Mouse (Mus musculus) midbrain, embryonic 10.5 days (tissue): ENCODE results near the gene Ece2. TPM values are rescaled to one million over a fixed set of nuclear protein-coding genes. Genes with fewer than 3 reads are reported as not detected.

Experiments
- DNase-seq: peaks from one replicate; pipeline ENCODE4 v3.0.0-alpha.2; 2017; ENCODE audit warnings: low spot score
- H3K27ac ChIP-seq: fragments of 300-500 bp; sonication (generic); replicated peaks from 2 replicates; pipeline ENCODE4 v1.5.1; 2016; ENCODE audit warnings: mild to moderate bottlenecking
- H3K27me3 ChIP-seq: fragments of 300-500 bp; sonication (generic); 2 replicates; pipeline ENCODE4 v1.6.1; 2016; ENCODE audit warnings: low read depth, mild to moderate bottlenecking; ENCODE audit not compliant: poor library complexity, severe bottlenecking
- H3K36me3 ChIP-seq: fragments of 300-500 bp; sonication (generic); 2 replicates; pipeline ENCODE4 v1.6.1; 2016; ENCODE audit warnings: mild to moderate bottlenecking, moderate library complexity
- H3K4me1 ChIP-seq: fragments of 300-500 bp; sonication (generic); 2 replicates; pipeline ENCODE4 v1.6.1; 2016
- H3K4me3 ChIP-seq: fragments of 300-500 bp; sonication (generic); 2 replicates; pipeline ENCODE4 v1.5.1; 2016; ENCODE audit warnings: mild to moderate bottlenecking, moderate library complexity
- H3K9me3 ChIP-seq: fragments of 300-500 bp; sonication (generic); replicated peaks from 2 replicates; pipeline ENCODE4 v1.6.1; 2016; ENCODE audit warnings: mild to moderate bottlenecking
- whole genome bisulfite sequencing: fragments of 180-500 bp; shearing (Covaris S2); methylation state at CpG from one replicate; pipeline ENCODE4 v1.1.7; 2016; 5-methylcytosine and 5-hydroxymethylcytosine counted together
- microRNA counts: library from miRNA; unstranded; fragments of <30 nt; microRNA quantifications from one replicate; lab custom pipeline; 2017
- microRNA-seq: library from miRNA; unstranded; fragments of <30 nt; microRNA quantifications from one replicate; pipeline ENCODE4, GENCODE M21; 2017
- polyA plus RNA-seq: library from polyadenylated mRNA; unstranded; fragments of >200 nt; fragmentation: Nextera tagmentation; extraction: Ambion mirVana; gene quantifications from 2 replicates; pipeline ENCODE4 v1.2.1, GENCODE M21; 2016

Gene Ece2
- polyA plus RNA-seq, 1 experiment from 2014 or later: 5.0 TPM

DNA sequence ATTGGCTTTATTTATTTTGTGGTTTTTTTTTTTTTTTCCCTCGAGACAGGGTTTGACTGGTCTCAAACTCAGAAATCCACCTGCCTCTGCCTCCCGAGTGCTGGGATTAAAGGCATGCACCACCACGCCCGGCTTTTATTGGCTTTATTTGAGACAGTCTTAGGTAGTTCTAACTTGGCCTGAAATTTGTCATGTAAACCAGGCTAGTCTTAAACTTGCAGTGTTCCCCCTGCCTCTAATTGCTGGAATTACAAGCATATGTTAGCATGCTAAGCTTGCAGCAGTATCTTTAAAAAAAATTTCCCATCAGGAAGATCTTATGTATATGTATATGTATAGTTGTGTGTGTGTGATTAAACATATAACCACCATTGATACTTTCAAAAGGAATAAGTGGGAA lies 47.1 kb downstream of the Ece2 start:
- Histone ChIP-seq H3K4me1 (peaks cover 27% of the 10 kb centered on the region), H3K4me3 (no peak overlapping the region), H3K9me3 (no peaks in the 10 kb centered on the region), H3K27ac (no peak overlapping the region), H3K27me3 (no peaks in the 10 kb centered on the region), H3K36me3 (peaks cover 79% of the 10 kb centered on the region)
- no peak for DNase-seq
- whole genome bisulfite sequencing: 93% methylated on average over 4 of the region's 4 CpGs

DNA sequence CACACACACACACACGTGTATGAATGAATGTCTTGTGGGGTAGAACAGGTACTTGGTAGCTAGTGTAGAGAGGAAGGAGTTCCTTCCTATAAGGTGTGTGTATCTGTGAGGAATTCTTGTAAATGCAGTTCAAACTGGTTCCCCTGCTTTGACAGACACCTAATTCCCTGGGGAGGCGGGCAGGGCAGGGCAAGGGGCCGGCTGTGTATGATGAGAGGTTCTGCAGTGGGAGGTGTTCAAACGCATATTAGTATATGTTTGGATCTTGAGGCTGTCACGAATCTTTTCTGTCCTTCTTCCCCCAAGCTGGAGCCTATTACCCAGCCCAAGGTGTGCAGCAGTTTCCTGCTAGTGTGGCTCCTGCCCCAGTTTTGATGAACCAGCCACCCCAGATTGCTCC lies 47.8 kb downstream of the Ece2 start:
- Histone ChIP-seq H3K4me1 (peaks cover 21% of the 10 kb centered on the region), H3K4me3 (no peak overlapping the region), H3K27me3 (no peaks in the 10 kb centered on the region), H3K27ac (no peak overlapping the region), H3K9me3 (no peaks in the 10 kb centered on the region), H3K36me3 (peaks cover 86% of the 10 kb centered on the region)
- DNase-seq: no peak
- WGBS: 91% methylated on average over 5 of the region's 5 CpGs

DNA sequence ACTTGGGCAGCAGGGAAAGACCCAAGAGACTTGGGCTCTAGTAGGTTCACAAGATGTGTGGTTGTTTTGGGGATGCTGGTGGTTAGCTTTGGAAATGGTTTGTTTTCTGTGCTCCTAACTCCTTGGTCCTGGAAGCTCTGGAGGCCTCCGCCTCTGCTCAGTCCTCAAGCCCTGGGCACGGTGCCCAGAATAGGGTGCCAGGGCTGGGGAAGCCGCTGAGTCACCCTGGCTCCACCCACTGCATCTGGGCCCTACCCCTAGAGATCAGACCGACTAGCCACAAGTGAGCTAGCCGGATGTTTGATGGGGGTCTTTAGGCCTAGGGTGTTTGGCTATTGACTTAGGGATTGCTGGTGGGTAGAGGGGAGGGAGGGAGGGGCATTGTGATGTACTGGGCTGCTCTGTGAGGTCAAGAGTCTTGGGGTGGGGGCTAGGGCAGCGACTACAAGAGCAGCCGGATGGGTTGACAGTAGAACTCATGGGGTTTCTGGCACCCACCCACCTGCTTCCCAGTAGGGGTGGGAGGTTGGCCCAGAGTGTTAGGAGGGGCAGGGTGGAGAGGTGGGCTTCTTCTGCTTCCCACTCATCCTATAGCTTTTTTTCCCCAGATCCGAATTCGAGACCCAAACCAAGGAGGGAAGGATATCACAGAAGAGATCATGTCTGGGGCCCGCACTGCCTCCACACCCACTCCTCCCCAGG lies 48.5 kb downstream of the Ece2 start:
- Histone ChIP-seq H3K4me3 (no peak overlapping the region), H3K27me3 (no peaks in the 10 kb centered on the region), H3K9me3 (no peaks in the 10 kb centered on the region), H3K27ac (no peak overlapping the region), H3K4me1 (peaks cover 21% of the 10 kb centered on the region), H3K36me3 (peaks cover 93% of the 10 kb centered on the region)
- no peak for DNase-seq
- 91% methylated on average over 10 of the region's 10 CpGs for WGBS

DNA sequence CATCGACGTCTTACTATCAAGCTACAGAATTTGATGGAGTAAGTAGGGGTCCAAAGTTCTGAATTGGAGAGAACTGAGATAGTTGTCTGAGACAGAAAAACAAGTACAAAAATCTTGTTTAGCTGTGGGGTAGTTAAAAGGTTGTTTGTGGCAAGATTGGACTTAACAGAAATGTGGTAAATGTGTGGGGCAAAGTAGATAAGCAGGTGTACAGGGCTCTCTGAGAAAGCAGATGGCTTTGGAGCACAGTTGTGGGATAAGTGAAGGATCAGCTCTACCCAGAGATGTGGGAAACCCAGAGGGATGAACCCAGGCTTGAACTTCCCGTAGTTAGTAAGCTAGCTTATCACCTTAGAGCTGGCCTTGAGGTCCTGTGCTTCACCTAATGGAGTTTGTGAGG lies 61.1 kb downstream of the Ece2 start:
- Histone ChIP-seq H3K4me3 (no peak overlapping the region), H3K27me3 (peaks cover 16% of the 10 kb centered on the region), H3K9me3 (no peaks in the 10 kb centered on the region), H3K27ac (no peak overlapping the region), H3K4me1 (peaks cover 36% of the 10 kb centered on the region), H3K36me3 (peaks cover 69% of the 10 kb centered on the region)
- no peak for DNase-seq
- 93% methylated on average over 3 of the region's 3 CpGs for WGBS

DNA sequence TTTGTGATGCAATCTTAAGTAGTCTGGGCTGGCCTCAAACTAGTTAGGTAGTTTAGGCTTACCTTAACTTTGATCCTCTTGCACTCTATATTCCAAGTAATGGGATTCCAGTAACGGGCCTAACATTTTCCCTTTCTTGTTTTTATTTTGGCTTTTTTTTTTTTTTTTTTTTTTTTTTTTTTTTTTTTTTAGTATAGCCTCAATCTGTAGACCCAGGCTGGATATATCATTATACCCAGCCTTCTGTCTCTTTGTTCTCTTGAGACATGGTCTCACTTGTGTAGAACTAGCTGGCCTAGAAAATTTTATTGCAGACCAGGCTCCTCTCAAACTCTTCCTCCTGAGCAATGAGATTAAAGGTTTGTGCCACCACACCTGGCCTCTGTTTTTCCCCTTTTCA lies 62.0 kb downstream of the Ece2 start:
- no peaks in the 10 kb centered on the region for H3K9me3 ChIP-seq
- peaks cover 23% of the 10 kb centered on the region for H3K27me3 ChIP-seq
- no peak overlapping the region for H3K4me3 ChIP-seq
- H3K27ac ChIP-seq: no peak overlapping the region
- peaks cover 61% of the 10 kb centered on the region for H3K36me3 ChIP-seq
- H3K4me1 ChIP-seq: peaks cover 44% of the 10 kb centered on the region
- 89% methylated on average over 1 of the region's 1 CpGs for WGBS
- no peak for DNase-seq

DNA sequence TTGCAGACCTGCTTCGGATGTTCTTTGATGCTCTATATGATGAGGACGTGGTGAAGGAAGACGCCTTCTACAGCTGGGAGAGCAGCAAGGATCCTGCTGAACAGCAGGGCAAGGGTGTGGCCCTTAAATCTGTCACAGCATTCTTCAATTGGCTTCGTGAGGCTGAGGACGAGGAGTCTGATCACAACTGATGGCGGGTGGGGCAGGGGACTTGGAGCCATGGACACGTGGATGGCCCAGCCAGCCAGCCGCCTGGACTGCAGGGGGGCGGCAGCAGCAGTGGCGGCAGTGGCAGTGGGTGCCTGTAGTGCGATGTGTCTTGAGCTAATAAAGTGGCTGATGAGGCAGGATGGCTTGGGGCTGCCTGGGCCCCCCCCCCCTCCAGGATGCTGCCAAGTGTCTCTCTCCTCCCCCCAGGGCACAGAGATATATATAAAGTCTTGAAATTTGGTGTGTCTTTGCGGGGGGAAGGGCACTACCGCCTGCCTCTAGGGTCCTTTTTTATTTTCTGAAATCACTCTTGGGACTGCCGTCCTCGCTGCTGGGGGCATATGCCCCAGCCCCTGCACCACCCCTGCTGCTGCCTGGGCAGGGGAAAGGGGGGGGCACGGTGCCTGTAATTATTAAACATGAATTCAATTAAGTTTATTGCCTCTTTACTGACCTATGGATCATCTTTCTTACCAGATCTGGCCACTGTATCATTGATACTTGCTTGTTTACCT lies 62.8 kb downstream of the Ece2 start:
- Histone ChIP-seq H3K4me1 (peaks cover 48% of the 10 kb centered on the region), H3K9me3 (no peaks in the 10 kb centered on the region), H3K27ac (peak overlapping the region; percentile 23; the same call in 1 of the 2 replicates), H3K27me3 (peaks cover 23% of the 10 kb centered on the region), H3K36me3 (peaks cover 53% of the 10 kb centered on the region), H3K4me3 (peak overlapping the region; percentile 73)
- peak; percentile 27 for DNase-seq
- WGBS: 44% methylated on average over 16 of the region's 16 CpGs

DNA sequence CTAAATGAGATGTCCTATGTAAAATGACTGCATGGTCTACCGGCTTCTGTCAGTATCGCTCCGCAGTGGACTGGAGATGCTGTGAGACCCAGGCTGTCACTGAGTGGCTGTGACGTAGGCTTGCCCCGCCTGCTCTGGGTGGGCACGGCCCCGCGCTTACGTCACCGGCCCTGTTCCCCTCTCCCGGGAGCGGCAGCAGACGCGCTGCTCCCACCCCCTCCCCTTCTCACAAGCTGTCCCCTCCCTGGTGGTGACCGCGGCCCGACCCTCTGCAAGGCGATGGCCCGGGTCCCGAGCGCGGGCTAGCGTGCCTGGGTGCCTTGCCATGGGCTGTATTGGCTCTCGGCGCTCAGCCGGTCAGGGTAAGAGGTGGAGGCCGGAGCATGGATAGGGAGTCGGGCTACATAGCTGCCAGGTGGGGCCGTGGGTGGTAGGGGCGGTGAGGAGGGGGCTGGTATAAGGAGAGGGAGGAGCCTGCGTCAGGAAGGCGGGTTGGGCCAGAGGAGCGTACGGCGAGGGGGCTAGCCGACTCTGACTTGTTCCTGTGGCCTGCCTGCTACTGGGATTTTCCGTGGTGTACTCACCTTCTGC lies 63.6 kb downstream of the Ece2 start, which contains the start of gene Fam131a:
Gene Fam131a, plus strand, starts transcription at position 131 of the 591 bp plus-strand sequence.
- no peaks in the 10 kb centered on the region for H3K9me3 ChIP-seq
- peak; percentile 96 for DNase-seq
- H3K4me3 ChIP-seq: peak within 1 kb of the TSS; percentile 73
- H3K4me1 ChIP-seq: peaks cover 48% of the 10 kb centered on the region
- peak within 1 kb of the TSS; percentile 90 for H3K27ac ChIP-seq
- H3K36me3 ChIP-seq: peaks cover 45% of the 10 kb centered on the region
- H3K27me3 ChIP-seq: peaks cover 23% of the 10 kb centered on the region
- 0% methylated on average over 37 of the region's 37 CpGs for WGBS

DNA sequence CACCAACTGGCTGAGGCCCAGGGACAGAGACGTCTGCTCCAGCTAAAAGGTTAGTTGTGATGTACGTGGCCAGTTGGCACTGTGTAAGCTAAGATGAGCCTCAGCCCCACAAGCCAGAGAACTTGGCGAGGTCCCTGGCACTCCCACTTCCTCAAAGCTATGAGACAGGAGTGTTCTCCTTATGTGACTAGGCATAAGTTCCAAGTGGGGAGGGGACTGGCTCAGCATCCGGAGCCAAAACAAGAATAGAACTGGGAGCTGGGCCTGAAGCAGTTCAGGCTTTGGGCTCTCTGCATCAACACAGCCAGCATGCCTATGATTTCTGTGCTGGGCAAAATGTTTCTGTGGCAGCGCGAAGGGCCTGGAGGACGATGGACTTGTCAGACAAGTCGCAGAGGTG lies 65.2 kb downstream of the Ece2 start:
- no peak for DNase-seq
- Histone ChIP-seq H3K9me3 (no peaks in the 10 kb centered on the region), H3K27me3 (peaks cover 23% of the 10 kb centered on the region), H3K27ac (peak overlapping the region; percentile 86; the same call in 1 of the 2 replicates), H3K4me3 (0 out of 2 replicates have a peak overlapping the region, but pooled peaks have one; percentile 14), H3K4me1 (peaks cover 49% of the 10 kb centered on the region), H3K36me3 (peaks cover 36% of the 10 kb centered on the region)
- 78% methylated on average over 8 of the region's 8 CpGs for WGBS

DNA sequence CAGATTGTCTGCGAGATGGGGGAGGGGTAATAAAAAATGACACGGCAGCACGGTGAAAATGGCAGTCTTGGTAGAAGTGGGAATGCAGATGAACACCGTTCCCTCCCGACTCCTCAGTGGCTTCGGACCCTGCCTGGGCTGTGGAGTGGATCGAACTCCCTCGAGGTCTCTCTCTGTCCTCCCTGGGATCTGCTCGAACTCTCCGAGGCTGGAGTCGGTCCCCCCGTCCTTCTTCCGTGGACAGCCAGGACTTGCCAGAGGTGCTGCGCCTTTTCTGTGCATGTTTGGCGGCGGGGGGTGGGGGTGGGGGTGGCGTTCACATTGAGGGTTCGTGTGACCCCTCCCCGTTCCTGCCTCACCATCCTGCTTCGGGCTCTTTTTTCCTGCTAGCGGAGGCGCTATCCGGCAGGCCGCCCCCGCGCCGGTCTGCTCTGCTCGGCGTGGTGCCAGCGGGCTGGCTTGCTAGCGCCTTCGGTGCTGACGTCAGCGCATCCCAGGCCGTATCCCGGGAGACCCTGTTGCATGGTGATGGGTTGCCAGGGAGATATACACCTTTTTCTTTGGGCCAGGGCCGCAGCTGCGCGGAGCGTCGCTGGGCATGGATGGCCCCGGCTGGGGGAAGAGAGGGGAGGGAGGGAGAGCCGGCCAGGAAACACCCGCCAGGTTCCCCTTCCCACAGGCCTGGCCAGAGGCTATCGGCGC lies 66.1 kb downstream of the Ece2 start:
- H3K4me1 ChIP-seq: peaks cover 55% of the 10 kb centered on the region
- H3K36me3 ChIP-seq: peaks cover 31% of the 10 kb centered on the region
- H3K4me3 ChIP-seq: peak overlapping the region; percentile 58
- H3K27ac ChIP-seq: peak overlapping the region; percentile 86
- 2% methylated on average over 46 of the region's 46 CpGs for WGBS
- no peaks in the 10 kb centered on the region for H3K9me3 ChIP-seq
- H3K27me3 ChIP-seq: peaks cover 23% of the 10 kb centered on the region
- DNase-seq: peak; percentile 89

MicroRNAs within 50 kb of the gene (microRNA counts, 519-probe panel; counts per million panel counts)
- 6,227 counts per million, percentile 56 among the panel's probes with 10 or more counts for microRNA mmu-miR-1224 (lab: Ali Mortazavi, UCI)

Small RNAs within 50 kb of the gene (microRNA-seq; reads per million reads assigned to microRNA genes)
- 10.2 reads per million, percentile 21 among the genes with 10 or more reads in this experiment for gene Mir1224

Other genes starting within 250 kb of the Ece2 start
- gene Abcc5, start 203.4 kb upstream of the Ece2 start, polyA plus RNA-seq: 56.1 and 72.8 TPM in 2 replicates
- 151 TPM in 2 replicates for gene Eif2b5, start 131.0 kb upstream of the Ece2 start, polyA plus RNA-seq
- gene Dvl3, start 112.8 kb upstream of the Ece2 start, polyA plus RNA-seq: 28.5 and 37.5 TPM in 2 replicates
- 711 and 831 TPM in 2 replicates for gene Ap2m1, start 94.3 kb upstream of the Ece2 start, polyA plus RNA-seq
- gene Abcf3, start 81.3 kb upstream of the Ece2 start, polyA plus RNA-seq: 58.9 and 62.2 TPM in 2 replicates
- 1.7 and 4.5 TPM in 2 replicates for gene Vwa5b2, start 40.4 kb upstream of the Ece2 start, polyA plus RNA-seq
- 36.0 and 42.1 TPM in 2 replicates for gene Eef1akmt4, start 18.2 kb upstream of the Ece2 start, polyA plus RNA-seq
- not detected in 2 replicates for gene Gm49333, start 18.2 kb upstream of the Ece2 start, polyA plus RNA-seq
- gene Alg3, start 18.1 kb upstream of the Ece2 start, polyA plus RNA-seq: 59.4 and 61.1 TPM in 2 replicates
- 3.1 and 3.3 TPM in 2 replicates for gene Camk2n2, start 8.5 kb upstream of the Ece2 start, polyA plus RNA-seq
- 527 and 536 TPM in 2 replicates for gene Psmd2, start 21.8 kb downstream of the Ece2 start, polyA plus RNA-seq
- gene Eif4g1, start 38.5 kb downstream of the Ece2 start, polyA plus RNA-seq: 216 and 221 TPM in 2 replicates
- gene Fam131a, start 63.4 kb downstream of the Ece2 start, polyA plus RNA-seq: 8.8 and 11.3 TPM in 2 replicates
- 136 and 148 TPM in 2 replicates for gene Polr2h, start 87.8 kb downstream of the Ece2 start, polyA plus RNA-seq
- gene Clcn2, start 87.9 kb downstream of the Ece2 start, polyA plus RNA-seq: 12.8 and 16.8 TPM in 2 replicates
- gene Chrd, start 103.3 kb downstream of the Ece2 start, polyA plus RNA-seq: 1.5 and 2.0 TPM in 2 replicates
- gene Thpo, start 104.7 kb downstream of the Ece2 start, polyA plus RNA-seq: 0.37 and 0.56 TPM in 2 replicates